Mouse (Mus musculus) hindbrain, embryonic 14.5 days (tissue): ENCODE results near the gene Traf3. TPM values are rescaled to one million over a fixed set of nuclear protein-coding genes. Genes with fewer than 3 reads are reported as not detected.

Experiments used
- ATAC-seq: fragments of 200-750 bp; cut with Nextera tagmentation; 2 replicates; pipeline ENCODE4 v1.8.0; 2017; ENCODE audit warnings: moderate number of reproducible peaks, mild to moderate bottlenecking, moderate TSS enrichment, moderate library complexity; ENCODE audit not compliant: low FRiP score
- DNase-seq: peaks from one replicate; pipeline ENCODE4 v3.0.0-alpha.2; 2015; ENCODE audit warnings: low spot score
- H3K27ac ChIP-seq: fragments of 300-500 bp; sonication (generic); 2 replicates; pipeline ENCODE4 v1.5.1; 2014; ENCODE audit warnings: mild to moderate bottlenecking, moderate library complexity
- H3K27me3 ChIP-seq: fragments of 300-500 bp; sonication (generic); 2 replicates; pipeline ENCODE4 v1.6.1; 2014; ENCODE audit warnings: mild to moderate bottlenecking, low read length, mixed read lengths; ENCODE audit not compliant: control insufficient read depth, insufficient read depth
- H3K36me3 ChIP-seq: fragments of 300-500 bp; sonication (generic); replicated peaks from 2 replicates; pipeline ENCODE4 v1.6.1; 2014; ENCODE audit not compliant: control insufficient read depth, insufficient read depth
- H3K4me1 ChIP-seq: fragments of 300-500 bp; sonication (generic); replicated peaks from 2 replicates; pipeline ENCODE4 v1.6.1; 2014; ENCODE audit warnings: antibody characterized with exemption, low read length, mixed read lengths; ENCODE audit not compliant: control insufficient read depth, insufficient read depth
- H3K4me2 ChIP-seq: fragments of 300-500 bp; sonication (generic); replicated peaks from 2 replicates; pipeline ENCODE4 v1.6.1; 2014; ENCODE audit warnings: mild to moderate bottlenecking, moderate library complexity
- H3K4me3 ChIP-seq: fragments of 300-500 bp; sonication (generic); replicated peaks from 2 replicates; pipeline ENCODE4 v1.5.1; 2014; ENCODE audit warnings: mild to moderate bottlenecking, low read length
- H3K9ac ChIP-seq: fragments of 300-500 bp; sonication (generic); 2 replicates; pipeline ENCODE4 v1.6.1; 2014
- H3K9me3 ChIP-seq: fragments of 300-500 bp; sonication (generic); 2 replicates; pipeline ENCODE4 v1.6.1; 2016; ENCODE audit warnings: low read length; ENCODE audit not compliant: control insufficient read depth
- WGBS: fragments of 180-500 bp; shearing (Covaris S2); extraction: QIAGEN DNeasy Blood & Tissue Kit; methylation state at CpG from one replicate; pipeline ENCODE4 v1.1.7; 2014; 5-methylcytosine and 5-hydroxymethylcytosine counted together
- polyA plus RNA-seq: library from polyadenylated mRNA; unstranded; fragments of >200 nt; fragmentation: Nextera tagmentation; extraction: Ambion mirVana; gene quantifications from 2 replicates; pipeline ENCODE4 v1.2.1, GENCODE M21; 2014

The Traf3 gene
- polyA plus RNA-seq, 1 experiment from 2014 or later = 20.9 TPM

DNA sequence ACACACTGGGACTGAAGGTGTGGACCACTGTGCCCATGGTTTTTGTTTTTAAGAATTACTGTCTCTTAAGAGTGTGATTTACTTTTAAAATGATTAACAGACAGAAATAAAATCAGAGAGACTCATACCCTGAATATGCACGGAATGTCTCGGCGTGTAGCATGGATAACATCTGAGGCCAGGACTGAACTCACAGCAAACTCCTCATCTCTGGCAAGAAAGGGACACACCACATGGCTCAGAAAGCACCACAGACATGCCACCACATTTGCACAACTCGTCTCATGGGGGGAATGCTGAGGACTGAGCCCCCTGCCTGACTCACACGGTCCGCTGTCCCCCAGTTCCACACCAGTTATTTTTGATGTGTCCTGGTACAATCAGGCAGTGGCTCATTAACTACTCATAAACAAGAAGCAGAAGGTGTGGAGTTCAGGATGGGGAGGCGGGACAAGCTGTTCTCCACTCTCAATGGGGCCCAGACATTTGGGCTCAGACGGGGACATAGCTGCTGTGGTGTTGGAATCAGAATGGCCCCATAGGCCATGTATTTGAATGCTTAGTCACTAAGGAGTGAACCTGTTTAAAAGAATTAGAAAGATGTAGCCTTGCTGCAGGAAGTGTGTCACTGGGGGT lies 137.7 kb downstream of the Traf3 start:
- Histone ChIP-seq H3K36me3 (peaks cover 93% of the 10 kb centered on the region), H3K27ac (no peak overlapping the region), H3K4me3 (no peak overlapping the region), H3K9me3 (no peaks in the 10 kb centered on the region), H3K9ac (no peak overlapping the region), H3K4me2 (no peak overlapping the region), H3K4me1 (no peaks in the 10 kb centered on the region), H3K27me3 (no peaks in the 10 kb centered on the region)
- DNase-seq (no peak), ATAC-seq (no peak)
- WGBS = 93% methylated on average over 8 of the region's 8 CpGs

- no peak for ATAC-seq
These were observed 140.7 kb downstream of the Traf3 start for GRCm38 (mm10) chr12:111306821-111307220.

DNA sequence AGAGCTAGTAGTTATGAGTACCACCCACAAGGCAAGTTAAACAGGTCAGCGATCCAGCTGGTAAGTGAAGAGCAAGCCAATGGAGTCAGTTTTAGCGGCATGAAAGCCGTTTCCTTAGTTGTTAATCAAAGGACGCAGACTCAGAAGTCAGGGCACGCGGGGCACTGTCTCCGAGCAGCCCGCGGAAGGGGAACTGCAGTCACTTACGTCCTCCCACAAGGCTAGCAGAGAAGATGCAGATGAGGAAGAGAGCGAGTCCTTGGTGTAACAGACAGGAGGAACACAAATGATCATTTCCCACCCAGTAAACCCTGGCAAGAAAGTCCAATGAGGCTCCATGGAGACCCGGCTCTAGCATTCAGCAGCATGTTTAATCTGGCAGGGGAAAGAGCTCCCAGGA lies 143.1 kb downstream of the Traf3 start:
- H3K4me2 ChIP-seq = no peak overlapping the region
- ATAC-seq = no peak
- no peak overlapping the region for H3K27ac ChIP-seq
- 81% methylated on average over 12 of the region's 12 CpGs for WGBS
- peaks cover 97% of the 10 kb centered on the region for H3K36me3 ChIP-seq
- H3K4me1 ChIP-seq = no peaks in the 10 kb centered on the region
- no peak overlapping the region for H3K4me3 ChIP-seq
- no peaks in the 10 kb centered on the region for H3K9me3 ChIP-seq
- H3K27me3 ChIP-seq = no peaks in the 10 kb centered on the region
- DNase-seq = no peak
- no peak overlapping the region for H3K9ac ChIP-seq

More at GRCm38 (mm10) chr12:111306821-111307220, 140.7 kb downstream of the Traf3 start:
- H3K9me3 ChIP-seq = no peaks in the 10 kb centered on the region
- no peak overlapping the region for H3K4me3 ChIP-seq
- no peaks in the 10 kb centered on the region for H3K27me3 ChIP-seq
- H3K9ac ChIP-seq = no peak overlapping the region
- no peak overlapping the region for H3K4me2 ChIP-seq
- no peak overlapping the region for H3K27ac ChIP-seq
- DNase-seq = no peak
- 89% methylated on average over 8 of the region's 8 CpGs for WGBS
- no peaks in the 10 kb centered on the region for H3K4me1 ChIP-seq
- peaks cover 97% of the 10 kb centered on the region for H3K36me3 ChIP-seq

DNA sequence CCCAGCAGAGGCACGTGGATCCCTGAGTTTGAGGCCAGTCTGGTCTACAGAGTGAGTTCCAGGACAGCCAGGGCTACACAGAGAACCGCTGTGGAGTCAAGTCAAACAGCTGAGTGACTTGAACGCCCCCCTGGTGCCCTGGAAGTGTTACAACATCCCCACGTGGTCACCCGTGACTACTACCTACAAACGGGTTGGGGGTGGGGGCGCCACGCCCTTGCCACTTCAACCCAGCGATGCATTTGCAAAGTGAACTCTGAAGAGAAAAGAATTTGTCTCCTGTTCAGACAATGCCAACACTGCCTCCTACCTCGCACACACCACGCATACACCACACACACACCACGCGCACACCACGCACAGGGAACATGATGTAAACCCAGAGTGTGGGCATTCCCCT lies 143.8 kb downstream of the Traf3 start:
- Histone ChIP-seq H3K9me3 (no peaks in the 10 kb centered on the region), H3K4me1 (no peaks in the 10 kb centered on the region), H3K27me3 (no peaks in the 10 kb centered on the region), H3K36me3 (peaks cover 97% of the 10 kb centered on the region), H3K4me2 (no peak overlapping the region), H3K9ac (no peak overlapping the region), H3K27ac (no peak overlapping the region), H3K4me3 (no peak overlapping the region)
- ATAC-seq = no peak
- no peak for DNase-seq
- 91% methylated on average over 14 of the region's 14 CpGs for WGBS

DNA sequence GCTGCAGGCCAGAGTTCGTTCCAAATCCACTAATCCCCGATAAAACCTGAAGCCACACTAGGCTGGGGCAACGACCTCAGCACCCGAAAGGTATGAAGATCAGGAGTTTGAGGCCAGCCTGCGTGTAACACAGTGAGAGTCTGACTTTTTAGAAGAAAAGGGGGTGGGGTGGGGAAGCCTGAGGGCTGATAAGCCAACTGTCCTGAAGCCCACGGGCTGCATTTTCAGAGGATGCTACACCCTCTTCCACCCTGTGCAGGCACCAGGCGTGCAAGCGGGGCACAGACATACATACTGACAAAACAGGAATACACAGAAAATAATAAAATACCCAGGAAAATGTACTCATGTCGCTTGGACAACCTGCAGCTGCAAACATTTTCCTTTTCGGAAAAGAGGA lies 145.6 kb downstream of the Traf3 start:
- Histone ChIP-seq H3K36me3 (peaks cover 97% of the 10 kb centered on the region), H3K9ac (no peak overlapping the region), H3K27ac (no peak overlapping the region), H3K4me1 (no peaks in the 10 kb centered on the region), H3K4me2 (no peak overlapping the region), H3K27me3 (no peaks in the 10 kb centered on the region), H3K4me3 (no peak overlapping the region), H3K9me3 (no peaks in the 10 kb centered on the region)
- no peak for DNase-seq
- no peak for ATAC-seq
- WGBS = 96% methylated on average over 10 of the region's 10 CpGs

DNA sequence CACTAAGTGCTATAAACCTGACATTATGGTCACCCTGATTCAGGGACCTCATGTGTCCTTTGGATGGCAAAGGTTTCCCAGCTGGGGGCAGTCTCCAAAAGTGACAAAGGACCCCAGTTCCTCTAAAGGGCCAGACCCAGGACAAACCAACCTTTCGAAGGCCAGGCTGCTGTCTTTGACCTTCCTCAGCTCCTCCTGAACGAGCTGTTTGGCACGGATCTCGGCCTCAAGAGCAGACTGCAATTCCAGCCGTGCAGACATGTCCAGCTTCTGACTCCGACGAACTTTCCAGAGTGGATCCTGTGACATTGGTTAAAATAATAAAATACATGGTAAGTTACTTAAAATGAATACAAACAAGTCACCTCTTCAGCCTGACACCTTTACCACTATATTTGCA lies 148.1 kb downstream of the Traf3 start:
- DNase-seq = no peak
- Histone ChIP-seq H3K36me3 (peaks cover 100% of the 10 kb centered on the region), H3K4me2 (no peak overlapping the region), H3K4me3 (no peak overlapping the region), H3K9me3 (no peaks in the 10 kb centered on the region), H3K9ac (no peak overlapping the region), H3K27ac (no peak overlapping the region), H3K4me1 (no peaks in the 10 kb centered on the region), H3K27me3 (no peaks in the 10 kb centered on the region)
- ATAC-seq = no peak
- WGBS = 97% methylated on average over 7 of the region's 7 CpGs

Other genes with a start within 250 kb of the Traf3 start
- gene Ankrd9, start 187.3 kb upstream of the Traf3 start, polyA plus RNA-seq = 7.1 and 10.2 TPM in 2 replicates
- gene Rcor1, start 127.0 kb upstream of the Traf3 start, polyA plus RNA-seq = 6.6 and 6.8 TPM in 2 replicates
- not detected in 2 replicates for gene 4930595D18Rik, start 18.1 kb downstream of the Traf3 start, polyA plus RNA-seq
- gene Amn, start 104.7 kb downstream of the Traf3 start, polyA plus RNA-seq = 19.6 and 20.5 TPM in 2 replicates
- 48.1 and 48.3 TPM in 2 replicates for gene Cdc42bpb, start 211.3 kb downstream of the Traf3 start, polyA plus RNA-seq
- gene Lbhd2, start 240.4 kb downstream of the Traf3 start, polyA plus RNA-seq = 0.72 and 1.3 TPM in 2 replicates